Mouse (Mus musculus) lung, adult 18-20 months (tissue): ENCODE data around the gene Ltc4s.

Experiments used
- DNase-seq, 2 experiments: peaks; one replicate each; pipeline ENCODE4 v3.0.0; 2022; ENCODE audit warnings: mixed read lengths in 2 of 2

The Ltc4s gene

DNA sequence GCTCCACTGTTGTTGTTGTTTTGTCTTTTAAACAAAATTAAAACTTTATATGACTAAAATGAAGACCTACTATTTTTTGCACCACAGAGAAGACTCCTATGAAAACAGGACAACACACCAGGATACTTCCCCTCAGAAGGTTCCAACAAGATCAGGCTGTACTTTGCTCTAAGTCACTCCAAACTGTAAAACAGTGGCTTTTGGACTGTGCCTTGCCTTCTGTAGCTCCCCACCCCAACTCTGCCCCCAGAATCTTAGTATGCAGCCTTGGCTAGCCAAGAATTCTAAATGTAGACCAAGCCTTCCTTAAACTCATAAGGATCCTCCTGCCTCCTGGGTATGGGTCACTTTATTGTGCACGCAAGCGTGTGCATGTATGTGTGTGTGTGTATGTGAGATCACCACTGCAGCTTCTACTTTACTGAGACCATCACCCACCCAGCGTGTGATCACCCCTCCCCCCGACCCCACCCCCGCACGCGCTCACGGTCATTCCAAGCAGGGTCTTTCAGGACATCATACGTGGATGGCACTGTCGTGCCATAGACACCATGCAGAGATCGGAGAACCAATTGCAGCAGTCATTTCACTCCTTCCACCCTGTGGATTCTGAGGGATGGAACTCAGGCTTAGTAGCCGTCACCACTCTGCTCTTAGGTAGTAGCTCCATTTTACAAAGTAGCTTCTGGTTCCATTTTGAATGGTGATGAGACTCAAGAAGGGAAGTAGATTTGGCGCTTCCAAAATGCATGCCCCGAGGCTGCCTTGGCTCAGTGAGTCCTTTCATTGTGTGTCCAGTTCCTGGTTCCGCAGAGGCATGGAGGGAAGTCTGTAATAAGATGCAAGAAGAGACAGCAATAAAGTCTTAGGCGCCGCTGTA, 14.4 kb downstream of the Ltc4s start:
- DNase-seq = no peak

DNA sequence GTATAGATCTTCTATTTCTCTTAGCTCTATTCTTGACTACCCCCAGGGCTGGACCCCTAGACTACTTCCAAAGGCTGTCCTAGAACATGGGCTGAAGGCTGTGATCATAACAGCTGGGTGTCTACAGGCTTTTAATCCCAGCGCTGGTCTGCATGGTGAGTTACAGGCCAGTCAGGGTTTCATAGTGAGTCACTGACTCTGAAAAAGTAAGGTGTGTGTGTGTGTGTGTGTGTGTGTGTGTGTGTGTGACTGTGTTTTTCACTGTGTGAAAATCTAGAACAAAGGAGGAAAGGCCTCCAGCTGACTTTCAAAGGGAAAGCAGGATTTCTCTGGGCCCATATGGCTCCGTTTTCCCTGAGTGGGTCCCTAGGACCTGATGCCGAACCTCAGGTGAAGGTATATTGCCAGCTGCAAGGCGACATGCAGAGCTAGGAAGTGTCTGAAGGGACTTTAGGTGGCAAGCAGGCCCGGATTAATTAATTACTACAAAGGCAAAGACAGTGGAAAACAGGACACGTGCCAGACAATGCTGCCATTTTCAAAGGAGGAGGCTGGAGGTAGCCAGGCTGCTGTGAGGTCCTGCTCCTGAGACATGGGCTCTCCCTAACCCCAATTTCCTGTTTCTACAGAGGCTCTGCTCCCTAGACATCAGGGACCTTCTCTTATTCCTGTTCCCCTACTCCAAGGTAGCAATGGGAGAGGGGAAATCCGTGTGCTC, 15.7 kb downstream of the Ltc4s start:
- DNase-seq = no peak

DNA sequence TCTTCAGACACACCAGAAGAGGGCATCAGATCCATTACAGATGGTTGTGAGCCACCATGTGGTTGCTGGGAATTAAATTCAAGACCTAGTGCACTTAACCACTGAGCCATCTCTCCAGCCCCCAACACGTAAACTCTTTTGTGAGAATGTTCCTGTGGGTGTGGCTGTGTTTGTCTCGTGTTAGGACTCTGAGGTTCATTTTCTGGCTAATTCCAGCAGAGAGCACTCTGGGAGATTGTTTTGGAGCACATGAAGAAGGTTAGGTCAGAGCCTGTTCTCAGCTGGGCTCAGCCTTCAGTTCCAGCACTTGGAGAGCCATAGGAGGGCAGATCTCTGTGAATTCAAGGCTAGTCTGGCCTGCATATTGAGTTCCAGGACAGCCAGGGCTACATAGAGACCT, 18.6 kb downstream of the Ltc4s start:
- DNase-seq = no peak

DNA sequence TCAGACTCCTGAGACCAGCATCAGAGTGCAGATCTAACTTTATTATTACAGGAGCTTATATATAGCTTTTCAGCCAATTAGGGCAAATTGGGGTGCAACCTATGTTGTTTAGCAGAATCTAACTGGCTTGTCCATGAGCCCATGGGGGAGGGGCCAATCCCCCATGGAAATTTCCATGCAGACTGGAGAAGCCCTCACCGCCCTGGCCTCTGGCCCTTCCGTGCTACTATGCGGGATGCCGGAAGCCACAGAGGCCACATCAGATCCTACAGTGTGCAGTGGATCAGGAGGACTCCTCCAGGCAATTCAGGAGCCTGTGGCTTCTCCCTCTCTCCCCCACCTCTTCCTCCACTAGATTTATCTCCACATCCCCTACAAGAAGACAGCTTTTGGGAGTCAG, 20.6 kb downstream of the Ltc4s start:
- DNase-seq = no peak

DNA sequence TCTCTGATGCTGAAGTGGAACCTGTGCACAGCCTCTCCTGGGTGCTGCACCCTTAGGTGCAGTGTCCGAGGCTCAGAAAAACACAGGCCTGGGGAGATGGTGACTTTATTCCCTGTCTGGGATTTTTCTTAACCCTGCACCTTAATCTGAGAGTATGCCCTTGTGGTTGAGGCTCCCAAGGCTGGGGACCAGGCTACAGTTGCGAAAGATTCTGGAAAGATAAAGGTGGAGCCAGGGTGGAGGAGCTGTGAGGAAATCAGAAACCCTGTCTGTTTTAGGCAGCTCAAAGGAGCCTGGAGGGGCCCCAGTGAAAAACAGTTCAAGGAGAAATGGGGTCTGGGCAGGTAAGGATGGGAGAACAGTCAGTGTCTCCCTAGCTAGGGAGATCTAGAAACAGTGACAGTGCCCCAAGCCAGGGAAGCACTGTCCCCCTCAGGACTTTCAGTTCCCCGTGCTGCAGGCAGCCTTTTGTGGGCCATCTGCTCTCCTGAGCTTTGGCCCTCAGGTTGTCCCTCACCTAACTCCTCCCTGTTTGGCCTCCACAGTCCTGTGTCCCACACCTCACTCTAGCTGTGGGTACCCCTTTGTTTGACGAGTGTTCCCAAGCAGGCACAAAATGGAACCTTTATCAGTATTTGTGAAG, 21.6 kb downstream of the Ltc4s start:
- DNase-seq = no peak

DNA sequence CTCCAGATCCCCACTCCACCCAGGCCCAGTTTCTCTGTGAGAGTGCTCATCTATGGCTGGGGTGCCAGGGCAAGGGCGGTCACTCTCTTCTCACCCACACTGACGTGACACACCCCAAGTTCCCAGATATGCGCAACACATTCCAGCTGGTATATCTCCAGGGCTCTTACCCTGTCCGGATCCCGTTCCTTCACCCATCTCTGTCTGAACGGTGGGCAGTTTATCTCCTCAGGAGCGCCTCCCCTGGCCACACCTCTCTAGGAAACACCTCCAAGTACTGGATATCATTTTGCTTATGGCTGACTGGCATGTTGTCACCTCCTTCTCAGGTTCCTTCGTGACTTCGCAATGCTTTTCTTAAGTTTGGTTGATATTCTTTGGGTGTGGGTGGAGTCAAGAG, 22.8 kb downstream of the Ltc4s start:
- no peak for DNase-seq

DNA sequence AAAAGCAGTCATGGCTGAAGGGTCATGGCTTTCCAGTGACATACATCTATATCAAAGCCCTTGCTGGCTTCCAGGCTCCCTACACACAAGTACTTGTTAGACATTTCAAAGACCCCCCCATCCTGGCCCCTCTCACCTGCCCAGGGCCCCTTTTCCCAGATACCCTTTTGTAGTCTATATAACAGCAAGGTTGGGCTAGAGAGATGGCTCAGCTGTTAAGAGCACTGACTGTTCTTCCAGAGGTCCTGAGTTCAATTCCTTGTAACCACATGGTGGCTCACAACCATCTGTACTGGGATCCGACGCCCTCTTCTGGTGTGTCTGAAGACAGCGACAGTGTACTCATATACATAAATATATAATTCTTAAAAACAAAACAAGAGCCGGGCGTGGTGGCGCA, 23.8 kb downstream of the Ltc4s start:
- no peak for DNase-seq

DNA sequence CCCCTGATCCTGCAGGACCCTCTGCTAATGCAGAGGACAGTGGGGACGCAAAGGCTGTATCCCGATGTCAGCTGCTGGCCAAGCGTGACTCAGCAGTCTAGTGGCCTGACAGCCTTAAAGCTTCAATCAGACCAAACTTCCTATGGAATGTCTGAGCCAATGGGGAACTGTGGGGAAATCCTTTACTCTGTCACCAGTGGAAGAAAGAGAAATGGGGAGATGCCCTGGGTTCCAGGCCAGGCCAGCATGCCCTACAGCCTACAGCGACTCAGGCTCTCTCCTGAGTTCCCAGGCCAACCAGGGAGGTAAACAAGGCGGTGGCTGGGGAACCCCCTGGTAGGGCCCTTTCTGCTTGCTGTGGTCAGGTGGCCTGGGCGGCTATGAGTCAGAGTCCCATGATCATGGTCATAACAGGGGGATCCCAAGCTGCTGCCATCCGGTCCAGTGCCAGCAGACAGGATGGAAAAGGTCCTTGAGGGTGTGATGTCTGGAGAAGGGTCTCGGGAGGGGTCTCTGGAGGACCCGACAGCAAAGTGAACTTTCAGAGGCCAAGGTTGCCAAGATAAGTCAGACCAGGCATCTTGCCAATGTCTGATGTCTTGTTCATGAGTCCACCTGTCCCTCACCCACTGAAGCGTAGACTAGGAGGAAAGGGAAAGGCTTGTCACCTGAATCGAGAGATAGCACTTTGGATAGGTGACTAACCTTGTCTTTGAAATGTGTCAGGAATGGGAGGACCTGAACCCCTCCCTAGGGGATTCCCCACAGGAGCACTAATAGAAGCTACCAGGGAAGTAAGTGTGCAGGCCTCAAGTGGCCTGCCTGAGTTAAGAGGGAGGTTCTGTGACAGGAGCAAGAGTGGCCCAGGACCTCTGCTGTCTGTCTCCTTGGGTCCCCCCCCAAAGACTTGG, 25.3 kb downstream of the Ltc4s start:
- peak; percentile 92 to 93 for DNase-seq

DNA sequence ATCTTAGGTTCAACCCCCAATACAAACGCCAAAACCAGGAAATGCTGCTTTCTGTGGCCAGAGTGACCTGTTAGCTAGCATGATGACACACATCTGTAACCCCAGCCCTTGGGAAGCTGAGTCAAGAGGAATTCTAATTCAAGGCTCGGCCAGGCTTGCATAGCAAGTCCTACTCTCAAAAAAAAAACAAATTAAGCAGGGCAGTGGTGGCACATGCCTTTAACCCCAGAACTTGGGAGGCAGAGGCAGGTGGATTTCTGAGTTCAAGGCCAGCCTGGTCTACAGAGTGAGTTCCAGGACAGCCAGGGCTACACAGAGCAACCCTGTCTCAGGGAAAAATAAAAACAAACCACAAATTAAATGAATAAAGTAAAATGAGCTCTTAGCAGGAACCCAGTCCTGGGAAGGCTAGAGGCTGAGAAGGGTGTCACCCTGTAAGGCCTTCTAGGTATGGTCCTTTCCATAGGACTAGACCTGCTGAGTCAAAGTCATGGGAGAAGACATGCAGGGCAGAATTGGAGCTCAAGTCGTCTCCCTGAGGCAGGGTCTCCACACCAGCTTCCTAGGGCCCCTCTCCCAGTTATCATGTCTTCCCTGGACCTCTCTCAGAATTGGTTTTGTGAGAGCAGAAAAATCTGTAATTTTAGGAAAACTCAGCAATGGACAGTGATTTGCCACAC, 26.2 kb downstream of the Ltc4s start:
- no peak for DNase-seq

DNA sequence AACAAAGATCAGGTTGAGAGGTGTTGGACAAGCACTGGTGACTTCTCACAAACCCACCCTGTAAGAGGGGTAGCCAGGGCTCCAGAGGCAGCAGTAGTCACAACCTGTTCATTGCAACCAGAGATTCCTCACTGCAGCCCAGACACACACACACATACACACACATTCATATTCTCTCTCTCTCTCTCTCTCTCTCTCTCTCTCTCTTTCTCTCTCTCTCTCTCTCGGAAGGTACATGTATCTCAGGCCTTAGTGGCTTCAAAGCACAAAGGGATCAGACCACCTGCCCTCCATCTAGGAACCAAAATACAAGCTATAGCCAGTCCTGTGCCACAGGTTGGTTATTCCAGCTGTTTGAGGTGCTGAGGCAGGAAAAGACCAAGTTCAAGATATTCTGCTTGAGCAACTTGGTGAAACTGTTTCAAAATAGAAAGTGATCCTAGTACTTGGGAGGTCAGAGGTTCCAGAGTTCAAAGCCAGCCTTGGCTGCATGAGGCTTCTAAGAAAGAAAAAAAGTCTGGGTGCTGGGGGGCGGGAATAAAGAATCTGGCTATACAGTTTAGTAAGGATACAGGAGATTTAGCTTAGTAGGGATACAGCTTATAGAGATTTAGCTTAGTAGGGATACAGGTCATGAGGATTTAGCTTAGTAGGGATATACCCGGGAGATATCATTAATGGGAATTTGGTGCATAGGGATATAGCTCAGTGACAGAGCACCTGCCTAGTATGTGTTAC, 26.9 kb downstream of the Ltc4s start:
- no peak for DNase-seq

DNA sequence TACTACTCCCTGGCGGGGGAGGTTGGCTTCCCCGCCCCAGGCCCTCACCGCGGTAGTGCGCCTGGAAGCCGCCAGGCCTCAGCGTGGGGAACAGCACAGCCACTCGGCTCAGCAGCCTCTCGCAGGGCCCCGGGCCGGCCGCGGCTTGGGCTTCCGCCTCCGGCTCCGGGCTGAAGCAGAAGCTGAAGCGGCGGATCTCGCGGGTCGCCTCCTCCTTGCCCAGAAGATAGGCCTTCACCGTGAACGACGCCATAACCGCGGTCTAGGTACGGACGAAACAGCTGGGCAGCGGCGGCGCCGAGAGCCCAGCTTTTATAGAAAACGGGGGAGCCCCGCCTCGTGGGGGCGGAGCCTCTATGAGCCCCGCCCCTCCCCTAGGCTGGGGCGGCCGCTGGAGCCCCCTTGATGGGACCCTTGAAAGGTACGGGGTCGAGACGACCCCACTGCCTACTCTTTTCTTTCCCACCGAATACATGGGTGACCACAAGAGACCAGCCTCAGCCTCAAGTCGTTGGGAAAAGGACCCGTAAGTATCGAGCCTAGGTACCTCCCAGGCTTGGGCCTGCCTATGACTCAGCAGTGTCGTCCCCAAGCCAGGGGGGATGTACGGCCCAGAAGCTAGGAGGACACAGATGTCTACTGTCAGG, 27.8 kb downstream of the Ltc4s start, which contains the start of the genes Sqstm1 and Mgat4b:
TSS of gene Sqstm1 (minus strand) at position 323 of the 647 bp plus-strand sequence.
TSS of gene Mgat4b (plus strand) at position 386 of the 647 bp plus-strand sequence.
- DNase-seq = peak; percentile 80 to 81

DNA sequence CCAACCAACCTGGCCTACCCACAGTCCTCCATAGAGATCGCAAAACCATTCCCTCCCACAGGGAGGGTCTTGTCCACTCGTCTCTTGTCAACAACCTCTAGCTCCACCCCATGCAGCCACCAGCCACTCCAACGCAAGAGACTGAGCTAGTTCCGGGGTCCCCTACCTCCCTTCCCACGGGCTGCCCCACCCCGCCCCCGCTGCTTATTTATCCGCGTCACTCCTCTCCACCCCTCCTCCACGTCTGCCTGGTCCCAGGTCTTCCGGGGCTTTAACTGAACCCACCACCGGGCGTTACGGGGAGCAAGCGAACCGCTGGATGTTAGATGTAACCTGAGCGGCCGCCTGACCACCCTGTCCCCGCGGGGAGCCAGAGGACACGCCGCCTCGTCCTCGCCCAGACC, 28.3 kb downstream of the Ltc4s start:
- peak; percentile 94 to 97 for DNase-seq

DNA sequence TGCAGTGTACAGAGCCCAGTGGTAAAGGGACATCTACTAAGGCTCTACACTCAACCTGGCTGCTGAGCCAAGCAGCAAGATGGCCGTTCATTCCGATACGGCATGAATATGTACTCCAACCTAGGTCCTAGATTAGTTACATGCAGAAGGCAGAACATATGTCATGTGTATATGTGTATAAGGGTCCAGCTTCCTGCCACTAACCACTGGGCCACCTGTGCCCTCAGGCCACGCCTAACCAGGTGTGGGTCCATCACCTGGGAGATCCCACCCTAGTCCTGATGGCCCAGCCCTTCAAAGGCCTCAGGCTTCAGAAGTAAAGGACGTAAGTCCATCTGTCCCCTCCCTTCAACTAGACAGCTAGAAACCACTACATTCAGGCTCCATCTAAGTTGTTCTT, 30.4 kb downstream of the Ltc4s start:
- no peak for DNase-seq

DNA sequence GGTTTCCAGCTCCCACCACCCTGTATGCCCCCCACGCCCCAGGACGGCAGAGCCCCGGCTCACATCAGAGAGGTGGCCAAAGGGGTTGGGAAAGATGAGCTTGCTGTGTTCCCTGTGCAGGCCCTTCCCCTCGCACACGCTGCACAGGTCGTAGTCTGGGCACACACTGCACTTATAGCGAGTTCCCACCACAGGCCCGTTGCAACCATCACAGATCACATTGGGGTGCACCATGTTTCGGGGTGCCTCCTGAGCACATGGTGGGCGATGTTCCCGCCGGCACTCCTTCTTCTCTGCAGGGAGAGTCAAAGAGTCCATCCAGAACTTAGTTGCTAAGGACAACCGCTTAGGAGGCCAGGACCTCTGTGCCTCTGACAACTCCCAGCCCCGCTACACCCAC, 31.1 kb downstream of the Ltc4s start:
- DNase-seq = no peak

DNA sequence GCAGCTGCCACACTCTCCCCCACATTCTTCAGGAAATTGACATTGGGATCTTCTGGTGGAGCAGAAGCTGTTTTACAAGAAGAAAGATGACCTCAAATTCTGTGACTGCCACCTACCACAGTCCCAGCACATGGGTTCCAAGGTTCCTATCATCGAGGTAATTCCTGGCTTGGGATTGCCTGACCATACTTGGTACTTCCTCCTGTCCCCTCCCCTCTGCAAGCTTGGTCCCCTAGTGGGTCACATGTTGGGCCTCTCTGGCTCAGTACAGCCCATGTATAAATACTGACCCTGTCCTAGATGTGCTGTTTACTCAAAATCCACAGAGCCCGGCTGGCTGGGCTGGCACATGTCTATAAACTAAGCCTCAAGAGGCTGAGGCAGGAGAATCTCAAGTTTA, 32.4 kb downstream of the Ltc4s start:
- DNase-seq = no peak

DNA sequence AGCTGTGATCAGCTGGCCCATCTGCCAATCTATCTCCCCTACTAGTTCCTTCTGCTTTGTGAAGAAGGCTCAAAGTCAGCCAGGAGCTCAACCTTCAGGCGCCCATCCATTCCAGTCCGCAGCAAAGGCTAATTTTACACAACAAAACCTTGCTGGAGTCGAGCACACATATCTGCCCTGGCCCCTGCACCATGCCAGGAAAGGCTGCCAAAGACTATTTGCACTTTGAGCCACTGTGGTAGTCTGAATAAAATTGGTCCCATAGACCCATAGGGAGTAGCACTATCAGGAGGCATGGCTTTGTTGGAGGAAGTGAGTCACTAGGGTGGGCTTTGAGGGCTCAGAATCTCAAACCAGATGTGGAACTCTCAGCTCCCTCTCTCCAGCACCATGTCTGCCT, 33.0 kb downstream of the Ltc4s start:
- no peak for DNase-seq

DNA sequence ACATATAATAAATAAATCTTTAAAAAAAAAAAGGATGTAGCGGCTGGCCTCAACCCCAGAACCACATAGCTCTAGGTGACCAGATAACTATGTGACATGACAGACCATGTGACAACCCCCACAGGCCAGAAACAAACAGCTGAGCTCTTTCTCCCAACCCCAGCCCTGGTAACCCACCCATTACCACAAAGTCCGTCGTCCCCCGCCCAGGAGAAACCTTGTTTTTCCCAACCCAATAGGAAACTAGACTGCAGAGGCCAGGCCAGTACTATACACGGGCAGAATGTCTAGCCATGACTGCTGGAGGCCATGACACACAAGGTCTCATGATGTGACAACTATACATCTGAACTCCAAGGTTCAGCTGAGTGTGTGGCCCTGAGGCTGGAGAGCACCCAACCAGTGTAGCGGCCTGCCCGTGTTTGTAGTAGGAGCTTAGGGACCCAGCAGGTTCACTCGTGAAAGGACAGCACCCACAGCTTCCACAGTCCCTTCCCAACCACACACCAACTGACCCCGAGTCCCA, 35.1 kb downstream of the Ltc4s start:
- DNase-seq = no peak

DNA sequence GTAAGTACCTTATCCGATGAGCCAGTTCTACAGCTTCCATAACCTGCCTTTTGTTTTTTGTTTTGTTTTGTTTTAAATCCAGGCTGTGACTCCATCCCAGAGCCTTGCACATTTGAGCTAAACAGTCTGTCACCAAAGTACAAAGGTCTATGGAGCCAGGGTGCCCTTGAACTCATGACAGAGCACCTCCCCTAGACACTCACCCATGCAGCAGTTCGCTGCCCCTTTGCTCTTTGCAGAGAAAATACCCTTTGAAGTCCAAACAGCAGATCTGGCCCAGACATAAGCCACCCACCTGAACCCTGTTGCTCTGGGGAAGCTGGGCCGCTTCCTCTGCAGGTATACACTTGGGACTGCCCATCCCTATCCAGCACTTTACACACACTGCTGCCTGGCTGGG, 36.8 kb downstream of the Ltc4s start:
- DNase-seq = no peak

DNA sequence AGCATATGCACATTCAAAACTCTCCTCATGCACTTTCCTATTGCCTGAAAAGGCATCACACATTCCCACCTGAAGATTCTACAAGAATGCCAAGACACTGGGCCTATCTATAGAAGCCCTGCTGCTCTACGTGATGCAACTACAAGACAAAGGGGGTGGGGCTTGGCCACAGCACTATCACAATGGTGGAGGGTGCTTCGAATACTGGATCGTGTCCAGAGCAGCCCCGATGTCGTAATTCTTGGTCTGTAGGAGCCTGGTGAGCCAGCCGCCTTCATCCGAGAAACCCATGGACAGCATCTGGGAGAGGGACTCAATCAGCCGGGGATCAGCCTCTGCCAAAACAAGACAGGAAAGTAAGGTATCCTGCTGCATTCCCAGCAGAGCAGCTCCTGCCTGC, 37.8 kb downstream of the Ltc4s start:
- DNase-seq = peak; percentile 55 to 60

DNA sequence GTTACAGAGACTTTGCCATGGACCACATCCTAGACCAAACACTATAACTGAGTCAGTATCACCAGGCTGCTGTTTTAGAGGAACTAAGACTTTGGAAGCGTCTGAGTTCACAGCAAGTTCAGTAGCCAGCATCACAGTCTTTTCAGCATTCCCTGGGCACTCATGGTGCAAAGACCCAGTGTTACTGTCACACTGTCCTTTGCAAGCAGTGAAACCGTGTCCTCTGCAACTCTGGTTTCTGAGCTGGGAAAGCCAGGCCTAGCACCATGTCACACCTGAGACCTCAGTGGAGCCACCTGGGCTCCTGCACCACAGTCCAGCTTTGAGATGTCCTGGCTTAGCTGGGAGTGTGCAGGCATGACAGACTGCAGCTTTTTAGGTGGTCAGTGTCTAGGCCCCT, 39.5 kb downstream of the Ltc4s start:
- no peak for DNase-seq
